Mouse (Mus musculus) brain, embryonic 14.5 days (tissue): ENCODE data around the gene Lsm7. TPM values are rescaled to one million over a fixed set of nuclear protein-coding genes. Genes with fewer than 3 reads are reported as not detected.

Source experiments
- DNase-seq: peaks from one replicate; pipeline ENCODE4 v3.0.0-alpha.2; 2011; ENCODE audit warnings: low read depth
- CTCF ChIP-seq: fragments of 200-500 bp; IDR thresholded peaks from 2 replicates; pipeline ENCODE4 v1.5.1; 2012; ENCODE audit warnings: inconsistent platforms, mild to moderate bottlenecking, moderate library complexity, borderline replicate concordance; ENCODE audit not compliant: insufficient read depth, insufficient read length; ENCODE audit errors: extremely low read depth
- POLR2A ChIP-seq: fragments of 200-500 bp; IDR thresholded peaks from 2 replicates; pipeline ENCODE4 v1.6.1; 2012; ENCODE audit warnings: mild to moderate bottlenecking, inconsistent platforms, borderline replicate concordance; ENCODE audit not compliant: poor library complexity, insufficient read depth, insufficient read length, severe bottlenecking; ENCODE audit errors: extremely low read depth
- polyA plus RNA-seq: library from polyadenylated mRNA; depleted of rRNA; stranded (reverse); fragments of >200 nt; gene quantifications from 2 replicates; pipeline ENCODE4 v1.2.3, GENCODE M21; 2012; rRNA removed

Lsm7 gene
- 278 and 393 TPM in 2 replicates for polyA plus RNA-seq

GRCm38 (mm10) chr10:80854913-80855748, at the start of gene Lsm7, which contains the start of gene Sppl2b:
Gene Lsm7 (minus strand): TSS chr10:80855209.
Gene Sppl2b (plus strand): TSS chr10:80855275.
- TF ChIP-seq CTCF (no peak), POLR2A (peak; percentile 89)
- DNase-seq: peak; percentile 99

- TF ChIP-seq POLR2A (no peak), CTCF (no peak)
- no peak for DNase-seq
These were observed 49.7 kb upstream of the Lsm7 start for GRCm38 (mm10) chr10:80904709-80905108.

GRCm38 (mm10) chr10:80904004-80904693, 49.1 kb upstream of the Lsm7 start:
- no peak for TF ChIP-seq POLR2A
- TF ChIP-seq CTCF: no peak
- DNase-seq: no peak

- TF ChIP-seq CTCF: no peak
- TF ChIP-seq POLR2A: no peak
- DNase-seq: no peak
These were observed 48.3 kb upstream of the Lsm7 start for GRCm38 (mm10) chr10:80903282-80903681.

- no peak for TF ChIP-seq CTCF
- TF ChIP-seq POLR2A: no peak
- no peak for DNase-seq
These were observed 47.4 kb upstream of the Lsm7 start for GRCm38 (mm10) chr10:80902273-80902940.

GRCm38 (mm10) chr10:80901409-80902272, 46.6 kb upstream of the Lsm7 start:
- TF ChIP-seq CTCF (no peak), POLR2A (no peak)
- DNase-seq: no peak

GRCm38 (mm10) chr10:80900318-80901247, 45.6 kb upstream of the Lsm7 start, which contains the start of gene Timm13:
Gene Timm13 (minus strand): TSS chr10:80900969.
- TF ChIP-seq CTCF: no peak
- peak; percentile 51; the same call in 1 of the 2 replicates for TF ChIP-seq POLR2A

GRCm38 (mm10) chr10:80899591-80900317, 44.7 kb upstream of the Lsm7 start:
- DNase-seq: no peak

More at GRCm38 (mm10) chr10:80900318-80901247, 45.6 kb upstream of the Lsm7 start, which contains the start of gene Timm13:
- peak; percentile 100 for DNase-seq

GRCm38 (mm10) chr10:80899074-80899473, 44.1 kb upstream of the Lsm7 start:
- no peak for DNase-seq
- TF ChIP-seq POLR2A: no peak
- no peak for TF ChIP-seq CTCF

More at GRCm38 (mm10) chr10:80899591-80900317, 44.7 kb upstream of the Lsm7 start:
- TF ChIP-seq POLR2A: no peak
- TF ChIP-seq CTCF: no peak
